Mouse (Mus musculus) bone marrow, adult 2 months (tissue): ENCODE measurements around the gene Ccdc73. TPM values are rescaled to one million over a fixed set of nuclear protein-coding genes. Genes with fewer than 3 reads are reported as not detected.

ENCODE experiments used
- H3K27ac ChIP-seq: fragments of 200-500 bp; 2 replicates; pipeline ENCODE4 v1.5.1; 2012; ENCODE audit warnings: low read depth, mild to moderate bottlenecking, control low read depth, inconsistent platforms, low read length; ENCODE audit not compliant: control insufficient read depth, poor library complexity, insufficient read depth
- H3K4me1 ChIP-seq: fragments of 200-500 bp; 2 replicates; pipeline ENCODE4 v1.6.1; 2011; ENCODE audit warnings: low read length; ENCODE audit not compliant: control insufficient read depth, insufficient read depth
- H3K4me3 ChIP-seq: fragments of 200-500 bp; replicated peaks from 2 replicates; pipeline ENCODE3; 2011; ENCODE audit warnings: mild to moderate bottlenecking, low read depth, low read length, control low read depth; ENCODE audit not compliant: control insufficient read depth
- CTCF ChIP-seq: fragments of 200-500 bp; IDR thresholded peaks from 2 replicates; pipeline ENCODE4 v1.5.1; 2011; ENCODE audit warnings: low read length, control low read depth; ENCODE audit not compliant: control insufficient read depth, insufficient read depth
- POLR2A ChIP-seq: fragments of 200-500 bp; IDR thresholded peaks from 2 replicates; pipeline ENCODE4 v1.6.1; 2011; ENCODE audit warnings: low read depth, mild to moderate bottlenecking, control low read depth, low read length, borderline replicate concordance; ENCODE audit not compliant: control insufficient read depth
- WGBS: fragments of 180-500 bp; shearing (Covaris S2); methylation state at CpG from one replicate; pipeline ENCODE4 v1.1.7; 2018; 5-methylcytosine and 5-hydroxymethylcytosine counted together
- polyA plus RNA-seq: library from polyadenylated mRNA; stranded (reverse); fragments of >200 nt; gene quantifications from 2 replicates; pipeline ENCODE4 v1.2.4, GENCODE M21; 2011; ENCODE audit warnings: low replicate concordance; ENCODE audit not compliant: missing spikeins, insufficient read depth, insufficient read length

Gene Ccdc73
- polyA plus RNA-seq, 1 experiment = not detected

DNA sequence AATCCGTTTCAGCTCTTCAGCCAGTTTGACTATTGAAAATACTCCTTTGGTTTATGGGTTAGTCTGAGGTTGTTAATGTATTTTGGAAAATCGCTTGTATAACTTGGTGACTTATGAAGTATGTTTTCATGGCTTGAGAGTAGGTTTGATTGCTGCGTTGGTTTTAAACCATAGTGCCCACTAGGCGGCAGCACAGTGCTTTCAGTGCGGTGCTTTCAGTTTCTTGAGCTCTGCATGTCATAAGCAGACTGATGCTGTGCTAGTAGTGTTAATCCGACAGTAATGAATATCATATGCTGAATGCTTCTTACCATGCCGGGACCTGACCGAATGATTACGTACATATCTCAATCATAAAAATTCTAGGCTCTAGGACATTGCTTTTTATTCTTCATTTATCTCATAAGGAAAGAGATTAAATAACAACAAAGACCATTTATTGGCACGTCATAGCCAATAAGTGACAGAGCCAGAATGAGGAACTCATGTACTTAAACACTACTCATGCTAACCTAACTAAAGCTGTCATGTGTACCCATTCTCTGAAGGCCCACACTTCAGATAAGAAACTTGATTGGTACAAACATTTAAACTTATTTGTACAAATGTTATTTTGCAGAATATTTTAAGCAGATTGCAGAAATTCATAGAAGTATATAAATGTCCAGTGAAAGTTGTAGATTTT lies 20.4 kb downstream of the Ccdc73 start:
- H3K4me1 ChIP-seq = no peaks in the 10 kb centered on the region
- H3K4me3 ChIP-seq = no peak overlapping the region
- WGBS = 8% methylated on average over 10 of the region's 10 CpGs
- TF ChIP-seq CTCF = peak; percentile 73
- TF ChIP-seq POLR2A = no peak
- no peak overlapping the region for H3K27ac ChIP-seq

DNA sequence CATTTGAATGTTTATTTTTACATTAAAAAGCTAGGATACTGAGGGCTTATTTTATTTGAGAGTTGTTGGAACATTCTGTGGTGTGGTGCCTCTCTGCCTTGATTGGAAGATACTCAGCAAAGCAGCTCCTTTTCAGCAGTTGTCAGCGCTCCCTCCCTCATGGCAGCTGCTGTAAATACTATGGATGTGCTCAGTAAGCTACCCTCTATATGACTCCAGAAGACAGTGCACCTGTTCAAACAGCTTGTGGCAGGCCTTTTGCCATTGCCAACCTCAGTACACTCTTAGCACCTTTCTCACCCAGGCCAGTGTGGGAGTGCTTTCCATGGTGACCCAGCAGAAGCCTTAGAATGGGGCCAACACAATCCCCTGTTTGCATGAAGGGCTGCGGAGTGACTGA lies 32.4 kb downstream of the Ccdc73 start:
- no peak overlapping the region for H3K27ac ChIP-seq
- no peaks in the 10 kb centered on the region for H3K4me1 ChIP-seq
- WGBS = 80% methylated on average over 2 of the region's 2 CpGs
- H3K4me3 ChIP-seq = no peak overlapping the region
- TF ChIP-seq CTCF (no peak), POLR2A (no peak)

DNA sequence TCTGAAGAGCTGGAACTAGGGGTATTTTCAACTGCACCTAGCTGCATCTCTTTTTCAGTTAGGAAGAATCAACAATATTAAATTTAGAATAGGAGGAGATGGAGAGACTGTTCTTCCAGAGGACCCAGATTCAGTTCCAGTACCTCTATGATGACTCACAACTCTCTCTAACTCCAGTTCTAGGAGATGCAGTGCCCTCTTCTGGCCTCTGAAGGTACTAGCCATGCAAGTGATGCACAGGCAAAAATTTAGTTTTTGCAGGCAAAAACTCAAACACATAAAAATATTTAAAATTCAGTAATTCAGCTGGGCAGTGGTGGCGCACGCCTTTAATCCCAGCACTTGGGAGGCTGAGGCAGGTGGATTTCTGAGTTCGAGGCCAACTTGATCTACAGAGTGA lies 48.1 kb downstream of the Ccdc73 start:
- no peak for TF ChIP-seq POLR2A
- TF ChIP-seq CTCF = no peak
- WGBS = 85% methylated on average over 3 of the region's 3 CpGs
- Histone ChIP-seq H3K4me1 (no peaks in the 10 kb centered on the region), H3K27ac (no peak overlapping the region), H3K4me3 (no peak overlapping the region)

DNA sequence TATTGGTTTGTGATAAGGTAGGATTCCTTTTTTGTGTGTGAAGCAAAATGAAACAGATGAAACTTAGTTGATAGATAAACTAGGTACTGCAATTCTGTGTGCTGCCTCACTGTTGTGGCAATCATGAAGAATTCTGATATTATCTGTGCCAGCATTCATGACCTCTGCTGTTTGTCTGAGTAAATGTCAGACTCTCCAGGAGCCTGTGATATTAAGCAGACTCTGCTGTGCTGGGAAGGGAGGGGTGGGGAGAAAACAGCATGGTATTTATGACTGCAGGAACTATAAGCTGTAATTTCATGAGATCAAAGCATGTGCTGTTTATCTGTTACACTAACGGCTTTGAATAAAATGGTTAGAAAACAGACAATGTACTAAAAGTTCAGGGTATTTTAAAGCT lies 96.9 kb downstream of the Ccdc73 start:
- Histone ChIP-seq H3K4me1 (no peaks in the 10 kb centered on the region), H3K27ac (no peak overlapping the region), H3K4me3 (no peak overlapping the region)
- TF ChIP-seq CTCF (no peak), POLR2A (no peak)
- WGBS = 40% methylated on average over 1 of the region's 1 CpGs

DNA sequence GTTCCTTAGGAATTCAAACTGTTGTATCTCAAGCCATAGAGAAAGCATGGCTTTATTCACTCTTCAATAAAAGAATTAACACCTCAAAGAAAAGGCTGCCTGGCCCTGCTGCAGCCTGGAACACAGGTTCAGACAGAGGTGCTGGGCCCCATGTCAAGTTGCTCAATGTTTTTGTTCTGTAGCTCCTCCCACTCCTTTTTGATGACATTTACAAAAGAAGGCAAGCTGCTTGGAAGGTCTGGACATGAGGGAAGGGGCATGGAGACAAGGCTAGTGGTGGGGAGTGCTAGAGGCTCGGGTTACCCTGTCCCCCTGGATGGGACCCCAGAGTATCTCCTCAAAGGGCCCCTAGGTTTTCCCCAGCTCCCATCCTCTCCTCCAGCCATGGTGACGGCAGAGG lies 114.1 kb downstream of the Ccdc73 start:
- 65% methylated on average over 2 of the region's 2 CpGs for WGBS
- Histone ChIP-seq H3K27ac (no peak overlapping the region), H3K4me1 (no peaks in the 10 kb centered on the region), H3K4me3 (no peak overlapping the region)
- no peak for TF ChIP-seq POLR2A
- no peak for TF ChIP-seq CTCF

DNA sequence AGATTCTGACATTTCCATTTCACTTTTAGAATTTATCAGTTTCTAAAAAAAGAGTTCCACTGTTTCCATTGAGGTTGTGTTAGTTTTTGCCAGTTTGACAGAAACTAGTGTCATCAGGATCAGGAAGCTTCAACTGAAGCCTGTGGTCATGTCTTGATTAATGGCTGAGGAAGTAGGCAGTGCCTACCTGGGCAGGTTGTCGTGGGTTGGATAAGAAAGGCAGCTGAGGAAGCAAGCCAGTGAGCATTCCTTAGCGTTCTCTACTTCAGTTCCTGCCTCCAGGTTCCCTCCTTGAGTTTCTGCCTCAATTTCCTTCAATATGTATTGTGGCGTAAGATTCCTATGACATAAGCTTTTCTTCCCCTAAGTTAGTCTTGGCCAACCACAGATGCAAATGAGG lies 118.2 kb downstream of the Ccdc73 start:
- 10% methylated on average over 3 of the region's 3 CpGs for WGBS
- no peaks in the 10 kb centered on the region for H3K4me1 ChIP-seq
- TF ChIP-seq POLR2A (no peak), CTCF (no peak)
- H3K4me3 ChIP-seq = no peak overlapping the region
- H3K27ac ChIP-seq = no peak overlapping the region

DNA sequence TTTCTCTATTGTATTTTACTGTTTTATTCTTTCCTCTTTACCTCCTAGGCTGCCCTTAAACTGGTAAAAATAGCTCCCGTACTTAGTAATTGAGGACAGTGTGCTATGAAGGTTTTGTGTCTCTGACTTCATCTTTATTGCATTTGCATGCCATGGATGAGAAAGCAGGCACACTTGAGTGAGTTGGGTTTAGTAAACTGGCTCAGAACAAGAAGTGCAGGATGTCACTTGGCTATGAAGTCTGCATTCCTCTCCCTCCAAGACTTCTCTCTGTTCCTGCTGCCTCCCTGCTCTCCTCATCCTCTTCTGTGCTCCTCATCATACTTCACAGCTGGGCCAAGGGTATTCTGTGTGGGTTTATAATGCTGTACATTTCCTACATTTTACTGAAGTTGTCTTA lies 121.4 kb downstream of the Ccdc73 start:
- TF ChIP-seq CTCF (no peak), POLR2A (no peak)
- Histone ChIP-seq H3K27ac (no peak overlapping the region), H3K4me3 (no peak overlapping the region), H3K4me1 (no peaks in the 10 kb centered on the region)
- 78% methylated on average over 1 of the region's 1 CpGs for WGBS

DNA sequence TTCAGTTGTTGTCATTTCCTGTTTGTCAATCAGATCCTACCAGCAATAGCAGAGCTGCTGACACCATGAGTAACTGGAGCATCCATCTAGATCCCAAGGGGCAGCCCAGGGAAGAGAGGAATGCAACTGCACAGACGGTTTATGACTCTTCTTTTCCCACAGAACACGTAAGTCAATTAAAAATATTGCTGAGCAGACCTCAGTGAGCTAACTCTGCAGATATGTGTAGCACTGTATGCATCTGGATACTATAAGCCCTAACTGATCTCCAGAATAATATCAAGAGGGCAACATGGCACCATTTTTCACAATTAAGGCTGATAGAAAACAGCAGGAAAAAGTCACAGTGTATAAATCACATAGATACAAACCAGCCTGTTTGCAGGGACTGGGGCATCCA lies 126.8 kb downstream of the Ccdc73 start:
- TF ChIP-seq POLR2A (no peak), CTCF (no peak)
- 84% methylated on average over 2 of the region's 2 CpGs for WGBS
- Histone ChIP-seq H3K27ac (no peak overlapping the region), H3K4me3 (no peak overlapping the region), H3K4me1 (no peaks in the 10 kb centered on the region)

DNA sequence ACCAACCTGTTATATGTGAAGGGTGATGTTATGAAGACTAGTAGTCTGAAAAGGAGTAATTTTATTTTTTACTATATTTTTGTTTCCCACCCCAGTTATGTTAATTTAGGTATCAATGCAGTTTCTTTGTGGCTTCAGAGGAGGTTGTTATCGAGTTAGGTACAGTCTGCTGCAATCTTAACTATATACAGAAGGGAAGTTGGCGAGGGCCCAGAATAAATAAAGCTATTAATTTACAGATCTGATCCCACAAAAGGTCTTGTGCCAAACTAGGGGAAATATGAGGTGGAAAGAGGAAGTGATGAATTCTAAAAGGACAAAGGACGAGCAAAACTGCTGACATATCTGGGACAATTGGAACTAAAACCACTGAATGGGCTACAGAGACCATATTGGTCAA lies 128.6 kb downstream of the Ccdc73 start:
- Histone ChIP-seq H3K4me1 (no peaks in the 10 kb centered on the region), H3K4me3 (no peak overlapping the region), H3K27ac (no peak overlapping the region)
- TF ChIP-seq CTCF = no peak
- no peak for TF ChIP-seq POLR2A
- 52% methylated on average over 3 of the region's 3 CpGs for WGBS
